Mouse (Mus musculus) neural tube, embryonic 11.5 days (tissue): ENCODE measurements around the gene Phex. TPM values are rescaled to one million over a fixed set of nuclear protein-coding genes. Genes with fewer than 3 reads are reported as not detected.

Source experiments
- ATAC-seq: fragments of 200-750 bp; cut with Nextera tagmentation; 2 replicates; pipeline ENCODE4 v1.8.0; 2017; ENCODE audit warnings: moderate number of reproducible peaks, mild to moderate bottlenecking, moderate TSS enrichment, moderate library complexity; ENCODE audit not compliant: insufficient read depth, low FRiP score, low TSS enrichment
- DNase-seq: peaks from one replicate; pipeline ENCODE4 v3.0.0-alpha.2; 2015; ENCODE audit warnings: low spot score
- H3K27ac ChIP-seq: fragments of 300-500 bp; sonication (generic); 2 replicates; pipeline ENCODE4 v1.5.1; 2014; ENCODE audit warnings: low read depth, mild to moderate bottlenecking, low read length
- H3K27me3 ChIP-seq: fragments of 300-500 bp; sonication (generic); 2 replicates; pipeline ENCODE4 v1.6.1; 2014; ENCODE audit warnings: mild to moderate bottlenecking, low read length, mixed read lengths; ENCODE audit not compliant: control insufficient read depth, insufficient read depth
- H3K36me3 ChIP-seq: fragments of 300-500 bp; sonication (generic); 2 replicates; pipeline ENCODE4 v1.6.1; 2014; ENCODE audit warnings: mild to moderate bottlenecking, low read length, moderate library complexity, mixed read lengths; ENCODE audit not compliant: control insufficient read depth, insufficient read depth
- H3K4me1 ChIP-seq: fragments of 300-500 bp; sonication (generic); 2 replicates; pipeline ENCODE4 v1.6.1; 2014; ENCODE audit warnings: low read length, mixed read lengths; ENCODE audit not compliant: control insufficient read depth, insufficient read depth
- H3K4me2 ChIP-seq: fragments of 300-500 bp; sonication (generic); 2 replicates; pipeline ENCODE4 v1.6.1; 2014; ENCODE audit warnings: low read depth, mild to moderate bottlenecking, moderate library complexity
- H3K4me3 ChIP-seq: fragments of 300-500 bp; sonication (generic); 2 replicates; pipeline ENCODE4 v1.5.1; 2014; ENCODE audit warnings: low read depth, low read length
- H3K9ac ChIP-seq: fragments of 300-500 bp; sonication (generic); 2 replicates; pipeline ENCODE4 v1.6.1; 2014; ENCODE audit warnings: mild to moderate bottlenecking, low read length
- H3K9me3 ChIP-seq: fragments of 300-500 bp; sonication (generic); 2 replicates; pipeline ENCODE4 v1.6.1; 2016; ENCODE audit warnings: low read length; ENCODE audit not compliant: control insufficient read depth
- WGBS: fragments of 180-500 bp; shearing (Covaris S2); extraction: QIAGEN DNeasy Blood & Tissue Kit; methylation state at CpG from one replicate; pipeline ENCODE4 v1.1.7; 2014; 5-methylcytosine and 5-hydroxymethylcytosine counted together
- polyA plus RNA-seq: library from polyadenylated mRNA; unstranded; fragments of >200 nt; fragmentation: Nextera tagmentation; extraction: Ambion mirVana; gene quantifications from 2 replicates; pipeline ENCODE4 v1.2.1, GENCODE M21; 2014

Phex gene
- polyA plus RNA-seq, 1 experiment from 2014 or later: 0.50 TPM

DNA sequence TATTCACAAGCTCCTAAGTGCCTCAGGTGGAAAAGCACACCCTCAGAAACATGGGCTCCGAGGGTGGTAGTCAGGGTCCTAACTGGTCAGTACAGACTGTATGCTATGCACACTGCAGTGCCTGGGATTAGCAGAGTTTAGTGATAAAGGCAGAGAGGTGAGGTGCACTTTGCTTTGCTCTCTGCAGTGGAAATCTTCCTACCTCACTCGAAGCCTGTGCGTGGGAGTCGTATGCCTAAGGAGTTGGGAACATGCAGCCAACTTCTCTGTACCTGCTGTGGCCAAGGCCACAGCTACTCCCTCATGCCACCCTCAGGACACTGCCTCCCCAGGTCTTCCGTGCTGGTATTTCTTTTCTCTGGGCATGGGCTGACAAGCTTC lies 109.3 kb downstream of the Phex start:
- Histone ChIP-seq H3K9ac (no peak overlapping the region), H3K4me1 (no peaks in the 10 kb centered on the region), H3K27me3 (no peaks in the 10 kb centered on the region), H3K27ac (no peak overlapping the region), H3K4me3 (no peak overlapping the region), H3K36me3 (no peaks in the 10 kb centered on the region), H3K9me3 (no peaks in the 10 kb centered on the region), H3K4me2 (no peak overlapping the region)
- WGBS: 78% methylated on average over 5 of the region's 5 CpGs
- ATAC-seq (no peak), DNase-seq (no peak)

DNA sequence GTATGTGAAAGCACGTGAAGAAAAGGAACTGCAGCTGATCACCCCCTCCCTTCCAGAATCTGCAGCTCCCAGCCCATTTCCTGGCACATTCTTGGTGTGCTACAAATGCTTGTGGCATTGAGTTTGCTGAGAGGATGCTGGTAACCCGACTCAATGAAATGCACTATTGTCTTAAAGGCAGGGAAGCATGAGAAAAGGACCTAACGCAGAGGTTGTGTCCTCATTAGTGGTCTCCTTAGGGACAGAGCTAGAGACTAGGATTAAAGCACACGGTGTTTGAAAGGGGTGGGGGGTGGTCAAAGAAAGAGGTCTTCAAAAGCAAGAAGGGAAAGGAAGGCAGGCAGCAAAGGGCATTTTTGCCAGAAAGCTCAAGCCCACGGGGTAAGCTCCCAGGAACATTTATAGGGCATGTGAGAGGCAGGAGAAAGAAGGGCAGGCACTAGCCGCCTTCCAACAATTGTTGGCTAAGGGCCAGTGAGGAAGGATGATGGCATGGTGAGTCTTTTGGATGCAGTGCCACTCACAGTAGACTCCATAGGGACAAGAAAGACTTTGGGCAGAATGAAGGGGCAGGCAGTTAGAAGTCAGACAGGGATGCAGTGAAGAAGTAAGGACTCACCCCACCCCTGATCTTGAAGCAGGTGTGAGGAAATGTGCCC lies 109.8 kb downstream of the Phex start:
- Histone ChIP-seq H3K36me3 (no peaks in the 10 kb centered on the region), H3K4me3 (no peak overlapping the region), H3K9ac (no peak overlapping the region), H3K27me3 (no peaks in the 10 kb centered on the region), H3K9me3 (no peaks in the 10 kb centered on the region), H3K27ac (no peak overlapping the region), H3K4me1 (no peaks in the 10 kb centered on the region), H3K4me2 (no peak overlapping the region)
- no peak for ATAC-seq
- no peak for DNase-seq
- WGBS: 40% methylated on average over 6 of the region's 6 CpGs

DNA sequence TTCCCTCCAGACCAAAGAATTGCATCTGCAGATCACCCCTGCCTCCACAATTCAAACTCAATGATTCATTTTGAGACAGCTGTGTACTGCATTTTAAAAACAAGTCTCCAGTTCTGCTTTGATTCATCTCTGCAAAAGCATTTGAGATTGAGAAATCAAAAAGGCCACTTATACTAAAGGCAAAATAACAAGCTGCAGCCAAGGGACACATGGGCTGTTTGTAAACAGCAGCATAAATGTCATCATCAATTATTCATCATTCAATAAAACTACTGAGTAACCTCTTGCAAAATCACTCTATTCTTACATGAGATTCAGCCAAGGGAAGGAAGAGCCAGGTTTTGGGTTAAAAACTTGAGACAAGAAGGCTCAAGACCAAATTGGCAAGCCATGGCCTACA lies 122.7 kb downstream of the Phex start:
- no peak overlapping the region for H3K4me2 ChIP-seq
- H3K27ac ChIP-seq: no peak overlapping the region
- no peaks in the 10 kb centered on the region for H3K9me3 ChIP-seq
- no peaks in the 10 kb centered on the region for H3K36me3 ChIP-seq
- ATAC-seq: no peak
- no peak overlapping the region for H3K4me3 ChIP-seq
- H3K9ac ChIP-seq: no peak overlapping the region
- H3K4me1 ChIP-seq: no peaks in the 10 kb centered on the region
- no peak for DNase-seq
- H3K27me3 ChIP-seq: no peaks in the 10 kb centered on the region

DNA sequence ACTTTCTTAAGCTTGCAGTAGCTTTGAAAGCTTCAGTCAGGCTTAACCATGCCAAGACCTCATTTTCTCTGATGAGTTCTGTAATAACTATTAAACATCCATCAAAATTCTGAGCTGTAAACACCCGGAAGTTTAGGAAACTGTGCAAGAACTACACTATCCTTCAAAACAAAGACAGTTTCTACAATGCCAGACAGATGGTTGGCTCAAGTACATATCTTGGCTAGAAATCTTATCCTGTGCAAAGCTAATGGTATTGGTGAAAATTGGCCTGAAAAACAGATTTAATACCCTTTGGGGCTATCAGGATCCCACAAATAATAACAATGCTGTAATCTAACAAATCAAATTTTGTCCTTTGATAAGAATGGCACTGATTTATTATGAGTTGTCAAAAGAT lies 138.5 kb downstream of the Phex start:
- Histone ChIP-seq H3K4me1 (no peaks in the 10 kb centered on the region), H3K9ac (no peak overlapping the region), H3K4me3 (no peak overlapping the region), H3K9me3 (no peaks in the 10 kb centered on the region), H3K36me3 (no peaks in the 10 kb centered on the region), H3K27me3 (no peaks in the 10 kb centered on the region), H3K27ac (no peak overlapping the region), H3K4me2 (no peak overlapping the region)
- ATAC-seq (no peak), DNase-seq (no peak)
- WGBS: 96% methylated on average over 1 of the region's 1 CpGs

DNA sequence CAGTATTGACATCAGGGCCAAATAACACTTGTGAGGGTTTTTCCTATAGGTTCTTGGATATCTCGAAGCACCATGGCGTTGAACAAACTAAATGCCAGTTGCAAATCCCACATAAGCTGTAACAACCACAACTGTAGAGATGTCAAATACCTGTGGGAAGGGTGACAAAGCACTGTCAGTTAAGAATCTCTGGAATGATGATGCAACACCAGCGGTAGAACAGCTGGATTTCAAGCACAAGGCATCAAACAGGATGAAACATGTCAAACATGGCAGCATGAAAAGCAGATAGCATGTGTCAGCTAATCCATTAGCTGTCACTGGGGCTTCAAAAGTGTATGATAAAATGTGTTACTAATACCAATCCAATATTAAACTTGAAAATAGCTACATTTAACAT lies 141.8 kb downstream of the Phex start:
- Histone ChIP-seq H3K4me2 (no peak overlapping the region), H3K36me3 (no peaks in the 10 kb centered on the region), H3K9ac (no peak overlapping the region), H3K27me3 (no peaks in the 10 kb centered on the region), H3K27ac (no peak overlapping the region), H3K4me3 (no peak overlapping the region), H3K9me3 (no peaks in the 10 kb centered on the region), H3K4me1 (no peaks in the 10 kb centered on the region)
- no peak for ATAC-seq
- 85% methylated on average over 3 of the region's 3 CpGs for WGBS
- no peak for DNase-seq

DNA sequence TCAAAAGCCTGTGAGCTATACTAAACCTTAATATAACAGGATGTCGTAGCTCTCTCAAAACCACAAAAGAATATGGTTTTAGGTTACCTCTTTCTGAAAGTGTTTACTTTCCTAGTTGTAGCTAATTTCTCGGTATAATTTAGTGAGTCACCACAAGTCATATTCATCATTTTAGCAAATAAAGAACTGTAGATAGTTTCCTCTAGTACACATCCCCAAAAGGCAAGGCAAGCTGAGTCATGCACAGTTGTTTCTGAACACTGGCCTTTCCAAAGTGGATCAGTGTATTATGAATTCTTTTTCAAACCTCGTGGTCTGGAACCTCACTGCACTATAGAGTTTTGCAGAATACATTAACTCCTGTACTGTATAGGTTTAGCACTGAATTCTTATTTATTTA lies 143.5 kb downstream of the Phex start:
- DNase-seq: no peak
- H3K27ac ChIP-seq: no peak overlapping the region
- 75% methylated on average over 3 of the region's 3 CpGs for WGBS
- H3K9ac ChIP-seq: no peak overlapping the region
- no peak overlapping the region for H3K4me2 ChIP-seq
- H3K36me3 ChIP-seq: no peaks in the 10 kb centered on the region
- H3K4me1 ChIP-seq: no peaks in the 10 kb centered on the region
- H3K9me3 ChIP-seq: no peaks in the 10 kb centered on the region
- H3K27me3 ChIP-seq: no peaks in the 10 kb centered on the region
- no peak for ATAC-seq
- no peak overlapping the region for H3K4me3 ChIP-seq

DNA sequence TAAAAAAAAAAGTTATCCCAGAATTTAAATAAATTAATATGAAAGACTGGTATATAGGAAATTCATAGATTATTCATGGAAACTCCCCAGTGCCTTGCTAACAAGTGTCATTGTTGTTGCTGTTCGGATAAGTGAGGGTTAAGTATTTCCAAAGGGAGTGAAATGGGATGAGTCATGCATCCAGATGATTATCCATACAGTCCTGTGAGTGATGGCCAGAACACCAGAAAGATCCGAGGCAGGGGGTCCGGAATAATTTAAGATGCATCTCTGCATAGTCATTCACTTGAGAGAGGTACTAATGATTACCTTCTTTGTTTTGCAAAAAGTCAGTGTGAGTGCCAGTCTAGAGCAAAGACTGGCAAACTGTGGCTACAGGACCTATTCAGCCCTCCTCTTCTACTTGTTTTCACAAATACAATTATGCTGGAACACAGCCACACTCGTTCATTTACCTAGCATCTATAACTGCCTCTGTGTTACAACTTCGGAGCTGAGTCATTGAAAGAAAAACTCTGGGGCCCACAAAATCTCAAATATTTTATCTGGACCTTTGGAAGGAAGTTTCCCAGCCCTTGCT lies 145.3 kb downstream of the Phex start:
- Histone ChIP-seq H3K27me3 (no peaks in the 10 kb centered on the region), H3K27ac (no peak overlapping the region), H3K9ac (no peak overlapping the region), H3K36me3 (no peaks in the 10 kb centered on the region), H3K4me3 (no peak overlapping the region), H3K4me2 (no peak overlapping the region), H3K9me3 (no peaks in the 10 kb centered on the region), H3K4me1 (no peaks in the 10 kb centered on the region)
- 58% methylated on average over 5 of the region's 5 CpGs for WGBS
- DNase-seq: no peak
- ATAC-seq: no peak

DNA sequence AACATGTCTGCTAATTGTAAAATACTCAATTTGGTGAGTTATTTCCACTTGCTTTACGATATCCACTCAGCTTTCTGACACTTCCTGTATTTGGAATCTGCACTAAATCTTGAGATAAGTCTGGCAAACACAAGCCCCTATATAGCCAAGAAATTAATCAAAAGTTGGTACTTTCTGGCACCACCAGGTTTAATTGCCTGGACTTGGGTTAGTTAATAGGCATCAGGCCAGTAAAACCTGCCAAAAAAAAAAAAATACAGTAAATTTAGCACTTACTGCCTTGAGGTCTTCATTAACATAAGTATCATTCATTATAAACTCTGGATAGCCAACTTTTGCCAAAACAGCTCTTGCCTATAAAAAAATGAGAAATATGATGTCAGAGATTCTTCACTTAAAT lies 147.0 kb downstream of the Phex start:
- no peak for ATAC-seq
- H3K4me3 ChIP-seq: no peak overlapping the region
- H3K9ac ChIP-seq: no peak overlapping the region
- no peaks in the 10 kb centered on the region for H3K27me3 ChIP-seq
- no peaks in the 10 kb centered on the region for H3K36me3 ChIP-seq
- no peaks in the 10 kb centered on the region for H3K4me1 ChIP-seq
- H3K4me2 ChIP-seq: no peak overlapping the region
- no peaks in the 10 kb centered on the region for H3K9me3 ChIP-seq
- H3K27ac ChIP-seq: no peak overlapping the region
- WGBS: 79% methylated on average over 1 of the region's 1 CpGs
- DNase-seq: no peak

DNA sequence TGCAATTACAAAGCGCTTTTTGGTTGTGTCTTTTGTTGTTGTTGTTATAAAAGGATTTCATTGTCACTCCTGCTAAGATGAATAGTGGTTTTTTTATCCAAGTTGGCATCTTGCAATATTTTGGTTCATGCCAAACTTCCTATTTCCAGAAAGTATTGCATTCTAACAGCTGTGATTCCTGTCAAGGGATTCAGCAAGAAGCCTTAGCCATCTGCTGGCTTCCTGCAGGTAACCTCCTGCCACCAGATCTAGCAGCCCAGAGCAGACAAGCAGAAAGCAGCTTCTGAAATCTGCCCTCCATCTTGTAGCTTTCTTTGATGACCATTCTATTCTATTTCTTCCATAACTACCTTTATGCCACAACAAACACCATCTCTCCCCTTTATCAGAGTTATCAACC lies 212.4 kb downstream of the Phex start:
- no peak overlapping the region for H3K9ac ChIP-seq
- ATAC-seq (no peak), DNase-seq (no peak)
- no peaks in the 10 kb centered on the region for H3K9me3 ChIP-seq
- H3K36me3 ChIP-seq: no peaks in the 10 kb centered on the region
- H3K4me3 ChIP-seq: no peak overlapping the region
- H3K27ac ChIP-seq: no peak overlapping the region
- no peaks in the 10 kb centered on the region for H3K4me1 ChIP-seq
- WGBS: 94% methylated on average over 1 of the region's 1 CpGs
- no peaks in the 10 kb centered on the region for H3K27me3 ChIP-seq
- no peak overlapping the region for H3K4me2 ChIP-seq
